Mouse (Mus musculus): ENCODE results near the gene Pld1. TPM values are rescaled to one million over a fixed set of nuclear protein-coding genes. Genes with fewer than 3 reads are reported as not detected.

Gene Pld1
- polyA plus RNA-seq, 1 experiment from 2014 or later: 5.8 TPM

DNA sequence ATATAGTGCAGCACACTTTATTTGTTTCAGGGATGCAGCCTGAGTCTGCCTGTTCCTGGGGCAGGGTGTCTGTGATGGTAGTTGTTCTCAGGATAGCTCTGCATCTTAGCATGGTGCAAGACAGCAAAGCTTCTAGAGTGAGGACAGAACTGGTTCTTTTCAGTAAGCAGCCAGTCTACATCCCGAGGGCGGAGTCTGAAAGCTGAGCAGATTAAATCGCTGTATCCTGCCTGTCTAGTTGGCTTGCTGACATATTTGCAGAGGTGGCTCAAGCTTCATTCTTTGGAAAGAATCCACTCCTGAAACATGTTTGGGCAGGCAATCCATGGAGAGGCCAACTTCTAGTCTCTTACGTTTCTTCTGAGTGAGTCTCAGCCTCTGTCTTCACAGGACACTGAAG lies 69.9 kb downstream of the Pld1 start:
- DNase-seq (ENCODE audit: low spot score) (peak; percentile 12), ATAC-seq (ENCODE audit: low FRiP score, low TSS enrichment) (peak; percentile 60; the same call in 1 of the 2 replicates)
- TF ChIP-seq CTCF (IDR thresholded peaks at IDR 0.05; ENCODE audit: low read depth): no peak
- TF ChIP-seq EP300 (optimal IDR thresholded peaks at IDR 0.05): peak; percentile 50
- Histone ChIP-seq H3K27ac (replicated peaks) (peak overlapping the region; percentile 40; the same call in 1 of the 2 replicates), H3K36me3 (ENCODE audit: control insufficient read depth, insufficient read depth, low read length) (no peaks in the 10 kb centered on the region), H3K9me3 (ENCODE audit: control insufficient read depth, low read length) (no peaks in the 10 kb centered on the region), H3K4me1 (replicated peaks; ENCODE audit: control insufficient read depth, insufficient read depth) (no peaks in the 10 kb centered on the region), H3K9ac (ENCODE audit: low read length) (no peak overlapping the region), H3K4me3 (ENCODE audit: low read depth, low read length) (no peak overlapping the region), H3K4me2 (replicated peaks; ENCODE audit: low read depth) (no peak overlapping the region), H3K27me3 (ENCODE audit: control insufficient read depth, insufficient read depth, low read length) (no peaks in the 10 kb centered on the region)
- 55% methylated on average over 4 of the region's 4 CpGs for WGBS

DNA sequence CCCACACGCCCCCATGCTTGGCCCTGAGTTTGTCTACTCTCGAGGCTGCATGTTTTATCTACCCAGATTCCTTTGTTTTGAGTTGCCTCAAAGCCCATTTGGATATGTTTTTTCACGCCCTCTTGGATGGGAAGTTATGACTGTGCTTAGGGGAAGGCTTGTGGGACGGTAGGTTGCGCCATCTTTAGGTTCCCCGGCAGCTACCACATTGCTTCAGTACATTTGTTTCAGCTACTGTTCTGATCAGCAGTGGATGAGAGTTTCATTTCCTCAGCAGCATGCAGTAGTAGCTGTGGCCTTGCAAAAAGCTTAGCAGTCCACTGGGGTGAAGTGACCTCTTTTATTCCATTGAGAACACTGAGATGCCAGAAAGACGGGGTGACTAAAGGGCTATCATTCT lies 73.7 kb downstream of the Pld1 start:
- 69% methylated on average over 7 of the region's 7 CpGs for WGBS
- no peaks in the 10 kb centered on the region for H3K9me3 ChIP-seq (ENCODE audit: control insufficient read depth, low read length)

DNA sequence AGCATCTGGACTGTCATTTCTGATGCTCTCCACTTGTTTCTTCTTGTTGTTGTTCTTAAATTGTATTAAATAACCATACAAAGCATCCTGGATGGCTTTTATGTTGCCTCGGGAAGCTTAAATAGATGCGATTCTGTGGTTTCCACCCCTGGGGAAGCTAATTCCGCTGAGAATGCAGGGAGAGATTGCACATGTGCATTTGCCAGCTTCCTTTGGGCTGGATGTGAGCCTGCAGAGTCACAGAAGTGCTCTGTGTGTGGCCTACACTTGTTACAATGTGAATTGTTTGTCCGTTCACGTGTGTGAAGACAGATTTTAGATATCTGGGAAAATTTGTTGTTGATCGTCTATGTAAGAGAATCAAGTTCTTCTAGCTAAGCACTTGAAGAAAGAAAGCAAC lies 74.9 kb downstream of the Pld1 start:
- H3K27ac ChIP-seq (replicated peaks): no peak overlapping the region
- H3K27me3 ChIP-seq (ENCODE audit: control insufficient read depth, insufficient read depth, low read length): no peaks in the 10 kb centered on the region
- ATAC-seq (ENCODE audit: low FRiP score, low TSS enrichment) (no peak), DNase-seq (ENCODE audit: low spot score) (peak; percentile 2)
- no peaks in the 10 kb centered on the region for H3K36me3 ChIP-seq (ENCODE audit: control insufficient read depth, insufficient read depth, low read length)
- no peak overlapping the region for H3K4me2 ChIP-seq (replicated peaks; ENCODE audit: low read depth)
- 76% methylated on average over 6 of the region's 6 CpGs for WGBS
- H3K9ac ChIP-seq (ENCODE audit: low read length): no peak overlapping the region
- H3K4me3 ChIP-seq (ENCODE audit: low read depth, low read length): no peak overlapping the region
- TF ChIP-seq EP300 (optimal IDR thresholded peaks at IDR 0.05) (no peak), CTCF (IDR thresholded peaks at IDR 0.05; ENCODE audit: low read depth) (no peak)
- no peaks in the 10 kb centered on the region for H3K9me3 ChIP-seq (ENCODE audit: control insufficient read depth, low read length)
- no peaks in the 10 kb centered on the region for H3K4me1 ChIP-seq (replicated peaks; ENCODE audit: control insufficient read depth, insufficient read depth)

More for the DNA sequence above, 73.7 kb downstream of the Pld1 start:
- ATAC-seq (ENCODE audit: low FRiP score, low TSS enrichment): no peak
- TF ChIP-seq CTCF (IDR thresholded peaks at IDR 0.05; ENCODE audit: low read depth) (no peak), EP300 (optimal IDR thresholded peaks at IDR 0.05) (no peak)
- Histone ChIP-seq H3K36me3 (ENCODE audit: control insufficient read depth, insufficient read depth, low read length) (no peaks in the 10 kb centered on the region), H3K27me3 (ENCODE audit: control insufficient read depth, insufficient read depth, low read length) (no peaks in the 10 kb centered on the region), H3K4me2 (replicated peaks; ENCODE audit: low read depth) (no peak overlapping the region), H3K27ac (replicated peaks) (no peak overlapping the region), H3K9ac (ENCODE audit: low read length) (no peak overlapping the region), H3K4me3 (ENCODE audit: low read depth, low read length) (no peak overlapping the region), H3K4me1 (replicated peaks; ENCODE audit: control insufficient read depth, insufficient read depth) (no peaks in the 10 kb centered on the region)
- DNase-seq (ENCODE audit: low spot score): no peak

DNA sequence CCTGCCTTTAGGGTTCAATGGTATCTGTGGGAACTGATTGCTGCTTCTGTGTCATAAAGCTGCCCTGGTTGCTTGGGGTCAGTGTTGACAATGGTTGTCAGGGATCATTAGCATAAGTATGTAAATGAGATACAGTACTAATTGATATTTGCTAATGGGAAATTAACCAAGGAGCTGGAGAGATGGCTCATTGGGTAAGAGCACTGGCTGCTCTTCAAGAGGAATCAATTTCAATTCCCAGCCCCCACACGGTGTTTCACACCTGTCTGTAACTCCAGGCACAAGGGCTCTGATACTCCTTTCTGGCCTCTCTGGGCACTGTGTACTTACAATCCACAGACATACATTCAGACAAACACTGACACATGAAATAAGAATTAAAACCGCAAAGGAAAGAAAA lies 78.5 kb downstream of the Pld1 start:
- Histone ChIP-seq H3K9ac (ENCODE audit: low read length) (no peak overlapping the region), H3K4me3 (ENCODE audit: low read depth, low read length) (no peak overlapping the region), H3K9me3 (ENCODE audit: control insufficient read depth, low read length) (no peaks in the 10 kb centered on the region), H3K4me1 (replicated peaks; ENCODE audit: control insufficient read depth, insufficient read depth) (no peaks in the 10 kb centered on the region), H3K27me3 (ENCODE audit: control insufficient read depth, insufficient read depth, low read length) (no peaks in the 10 kb centered on the region), H3K27ac (replicated peaks) (no peak overlapping the region), H3K36me3 (ENCODE audit: control insufficient read depth, insufficient read depth, low read length) (no peaks in the 10 kb centered on the region), H3K4me2 (replicated peaks; ENCODE audit: low read depth) (no peak overlapping the region)
- TF ChIP-seq EP300 (optimal IDR thresholded peaks at IDR 0.05) (no peak), CTCF (IDR thresholded peaks at IDR 0.05; ENCODE audit: low read depth) (no peak)
- 87% methylated on average over 2 of the region's 2 CpGs for WGBS
- ATAC-seq (ENCODE audit: low FRiP score, low TSS enrichment) (no peak), DNase-seq (ENCODE audit: low spot score) (no peak)

DNA sequence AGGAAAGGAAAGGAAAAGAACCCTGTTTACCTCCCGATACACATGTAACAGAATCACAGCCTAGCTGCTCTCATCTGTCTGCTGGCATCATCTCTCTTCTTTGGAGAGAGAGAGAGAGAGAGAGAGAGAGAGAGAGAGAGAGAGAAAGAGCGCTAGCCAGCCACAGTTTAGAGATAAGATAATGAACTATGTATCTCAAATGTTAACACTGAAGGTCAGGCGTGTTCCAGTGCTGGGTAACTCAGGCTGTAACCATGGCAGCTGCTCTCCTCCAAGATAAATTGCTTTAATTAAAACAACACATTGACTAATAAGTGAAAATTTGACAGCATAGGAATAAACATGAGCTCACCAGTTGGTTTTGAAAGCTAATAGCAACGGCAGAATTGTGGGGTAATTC lies 81.2 kb downstream of the Pld1 start:
- ATAC-seq (ENCODE audit: low FRiP score, low TSS enrichment): no peak
- TF ChIP-seq CTCF (IDR thresholded peaks at IDR 0.05; ENCODE audit: low read depth): no peak
- TF ChIP-seq EP300 (optimal IDR thresholded peaks at IDR 0.05): no peak
- no peak for DNase-seq (ENCODE audit: low spot score)
- Histone ChIP-seq H3K9me3 (ENCODE audit: control insufficient read depth, low read length) (no peaks in the 10 kb centered on the region), H3K4me2 (replicated peaks; ENCODE audit: low read depth) (no peak overlapping the region), H3K36me3 (ENCODE audit: control insufficient read depth, insufficient read depth, low read length) (no peaks in the 10 kb centered on the region), H3K4me3 (ENCODE audit: low read depth, low read length) (no peak overlapping the region), H3K9ac (ENCODE audit: low read length) (no peak overlapping the region), H3K27me3 (ENCODE audit: control insufficient read depth, insufficient read depth, low read length) (no peaks in the 10 kb centered on the region), H3K4me1 (replicated peaks; ENCODE audit: control insufficient read depth, insufficient read depth) (no peaks in the 10 kb centered on the region), H3K27ac (replicated peaks) (no peak overlapping the region)
- WGBS: 46% methylated on average over 4 of the region's 4 CpGs

DNA sequence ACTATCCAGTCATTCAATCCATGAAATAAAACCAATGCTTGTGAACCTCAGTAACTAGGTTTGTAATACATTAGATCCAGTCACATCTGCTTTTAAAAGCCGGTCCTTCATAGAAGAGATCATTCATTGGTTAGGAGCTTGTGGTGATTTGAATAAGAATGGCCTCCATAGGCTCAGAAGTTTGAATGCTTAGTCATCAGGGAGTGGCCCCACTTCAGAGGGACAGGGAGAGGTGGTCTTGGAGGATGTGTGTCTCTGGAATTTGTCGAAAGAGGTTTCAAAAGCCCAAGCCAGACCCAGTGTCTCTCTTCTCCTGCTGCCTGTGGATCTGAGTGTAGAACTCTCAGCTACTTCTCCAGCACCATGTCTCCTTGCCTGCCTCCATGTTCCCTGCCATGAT lies 81.9 kb downstream of the Pld1 start:
- no peaks in the 10 kb centered on the region for H3K27me3 ChIP-seq (ENCODE audit: control insufficient read depth, insufficient read depth, low read length)
- no peak overlapping the region for H3K4me3 ChIP-seq (ENCODE audit: low read depth, low read length)
- no peaks in the 10 kb centered on the region for H3K4me1 ChIP-seq (replicated peaks; ENCODE audit: control insufficient read depth, insufficient read depth)
- no peak overlapping the region for H3K27ac ChIP-seq (replicated peaks)
- ATAC-seq (ENCODE audit: low FRiP score, low TSS enrichment) (no peak), DNase-seq (ENCODE audit: low spot score) (no peak)
- H3K4me2 ChIP-seq (replicated peaks; ENCODE audit: low read depth): no peak overlapping the region
- WGBS: 86% methylated on average over 2 of the region's 2 CpGs
- TF ChIP-seq CTCF (IDR thresholded peaks at IDR 0.05; ENCODE audit: low read depth) (no peak), EP300 (optimal IDR thresholded peaks at IDR 0.05) (no peak)
- H3K9me3 ChIP-seq (ENCODE audit: control insufficient read depth, low read length): no peaks in the 10 kb centered on the region
- no peaks in the 10 kb centered on the region for H3K36me3 ChIP-seq (ENCODE audit: control insufficient read depth, insufficient read depth, low read length)
- H3K9ac ChIP-seq (ENCODE audit: low read length): no peak overlapping the region
